Mouse (Mus musculus) adrenal gland, postnatal 36 days (tissue): Measurements from ENCODE around the gene Stx6. TPM values are rescaled to one million over a fixed set of nuclear protein-coding genes. Genes with fewer than 3 reads are reported as not detected.

Experiments used
- DNase-seq, 2 experiments: peaks; one replicate each; pipeline ENCODE4 v3.0.0; 2021; ENCODE audit warnings: mixed read lengths in 1 of 2
- total RNA-seq, 2 experiments: library from RNA; stranded (reverse); gene quantifications; 2 replicates each; pipeline ENCODE4 v1.2.3; 2021

Stx6 gene
- total RNA-seq, 2 experiments from 2014 or later = 53.6 to 57.3 TPM

- no peak for DNase-seq
Observed at GRCm38 (mm10) chr1:155235641-155236040, 77.1 kb downstream of the Stx6 start.

GRCm38 (mm10) chr1:155236306-155237024 is 78.0 kb downstream of the Stx6 start:
- DNase-seq = no peak

GRCm38 (mm10) chr1:155237390-155237789 is 78.9 kb downstream of the Stx6 start:
- no peak for DNase-seq

- no peak for DNase-seq
Observed at GRCm38 (mm10) chr1:155238126-155238525, 79.6 kb downstream of the Stx6 start.

GRCm38 (mm10) chr1:155239169-155239568 is 80.7 kb downstream of the Stx6 start:
- DNase-seq = no peak

- peak; percentile 83 to 89 for DNase-seq
Observed at GRCm38 (mm10) chr1:155239962-155240717, 81.6 kb downstream of the Stx6 start.

- no peak for DNase-seq
Observed at GRCm38 (mm10) chr1:155241701-155242487, 83.4 kb downstream of the Stx6 start.

GRCm38 (mm10) chr1:155242488-155242745 is 83.9 kb downstream of the Stx6 start:
- no peak for DNase-seq

- DNase-seq = peak; percentile 76 to 82
Observed at GRCm38 (mm10) chr1:155243797-155244770, 85.6 kb downstream of the Stx6 start, which contains the start of gene BC034090. Gene BC034090 (minus strand): TSS chr1:155244444.

- DNase-seq = peak; percentile 44 to 49
Observed at GRCm38 (mm10) chr1:155244771-155245211, 86.3 kb downstream of the Stx6 start.

GRCm38 (mm10) chr1:155245516-155245915 is 87.0 kb downstream of the Stx6 start:
- no peak for DNase-seq

GRCm38 (mm10) chr1:155247441-155247840 is 88.9 kb downstream of the Stx6 start:
- DNase-seq = no peak

- no peak for DNase-seq
Observed at GRCm38 (mm10) chr1:155248041-155248440, 89.5 kb downstream of the Stx6 start.

- no peak for DNase-seq
Observed at GRCm38 (mm10) chr1:155249896-155250295, 91.4 kb downstream of the Stx6 start.

- no peak for DNase-seq
Observed at GRCm38 (mm10) chr1:155250531-155251135, 92.1 kb downstream of the Stx6 start.

- DNase-seq = no peak
Observed at GRCm38 (mm10) chr1:155251596-155251995, 93.1 kb downstream of the Stx6 start.

- DNase-seq = no peak
Observed at GRCm38 (mm10) chr1:155252631-155253121, 94.2 kb downstream of the Stx6 start.

- no peak for DNase-seq
Observed at GRCm38 (mm10) chr1:155253126-155253525, 94.6 kb downstream of the Stx6 start.

GRCm38 (mm10) chr1:155254309-155254708 is 95.8 kb downstream of the Stx6 start:
- DNase-seq = no peak
